Mouse (Mus musculus): ENCODE data around the gene Psd4. TPM values are rescaled to one million over a fixed set of nuclear protein-coding genes. Genes with fewer than 3 reads are reported as not detected.

Psd4 gene
- total RNA-seq, 2 experiments from 2014 or later, result 1.7 to 2.4 TPM

DNA sequence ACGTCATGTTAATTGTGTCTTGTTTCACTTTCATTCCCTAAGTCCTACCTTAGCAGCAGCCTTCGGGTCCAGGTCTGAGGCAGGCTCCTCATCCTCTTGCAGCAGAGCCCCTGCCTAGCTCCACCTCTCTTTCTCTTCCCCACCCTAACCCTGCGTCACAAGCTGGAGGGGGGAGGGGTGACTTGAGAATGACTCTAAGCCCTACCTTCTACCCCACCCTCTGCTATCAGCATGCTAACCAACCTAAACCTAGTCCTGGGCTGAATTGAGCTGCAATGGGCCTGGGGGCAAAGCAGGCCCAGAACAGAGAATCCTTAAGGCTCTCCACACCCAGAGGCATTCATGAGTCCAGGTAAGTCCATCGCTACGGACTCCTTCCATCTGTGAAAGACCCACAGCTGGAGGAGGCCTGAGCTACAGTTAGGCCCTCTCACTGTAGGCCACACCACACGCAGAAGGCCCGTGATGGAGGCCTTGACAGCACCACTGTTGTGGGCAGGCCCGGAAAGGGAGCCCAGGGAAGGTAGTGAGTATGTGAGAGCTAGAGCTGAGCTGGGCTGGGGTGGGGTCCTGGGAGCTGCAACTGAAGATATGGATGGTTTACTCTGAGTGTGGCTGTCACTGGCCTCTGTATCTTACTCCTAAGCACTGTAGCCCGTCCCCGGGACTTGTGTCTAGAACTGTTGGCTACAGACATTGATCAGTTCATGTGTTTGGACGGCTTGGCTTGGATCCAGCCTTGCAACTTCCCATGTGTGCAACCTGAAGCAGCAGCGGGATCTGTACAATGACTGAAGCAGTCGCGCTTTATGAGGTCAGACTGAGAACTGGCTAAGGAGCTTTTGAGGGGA, 18.0 kb downstream of the Psd4 start:
- peak in 1 of 2 experiments; percentile 6 for DNase-seq (ENCODE audit: low spot score in 2 of 2)

DNA sequence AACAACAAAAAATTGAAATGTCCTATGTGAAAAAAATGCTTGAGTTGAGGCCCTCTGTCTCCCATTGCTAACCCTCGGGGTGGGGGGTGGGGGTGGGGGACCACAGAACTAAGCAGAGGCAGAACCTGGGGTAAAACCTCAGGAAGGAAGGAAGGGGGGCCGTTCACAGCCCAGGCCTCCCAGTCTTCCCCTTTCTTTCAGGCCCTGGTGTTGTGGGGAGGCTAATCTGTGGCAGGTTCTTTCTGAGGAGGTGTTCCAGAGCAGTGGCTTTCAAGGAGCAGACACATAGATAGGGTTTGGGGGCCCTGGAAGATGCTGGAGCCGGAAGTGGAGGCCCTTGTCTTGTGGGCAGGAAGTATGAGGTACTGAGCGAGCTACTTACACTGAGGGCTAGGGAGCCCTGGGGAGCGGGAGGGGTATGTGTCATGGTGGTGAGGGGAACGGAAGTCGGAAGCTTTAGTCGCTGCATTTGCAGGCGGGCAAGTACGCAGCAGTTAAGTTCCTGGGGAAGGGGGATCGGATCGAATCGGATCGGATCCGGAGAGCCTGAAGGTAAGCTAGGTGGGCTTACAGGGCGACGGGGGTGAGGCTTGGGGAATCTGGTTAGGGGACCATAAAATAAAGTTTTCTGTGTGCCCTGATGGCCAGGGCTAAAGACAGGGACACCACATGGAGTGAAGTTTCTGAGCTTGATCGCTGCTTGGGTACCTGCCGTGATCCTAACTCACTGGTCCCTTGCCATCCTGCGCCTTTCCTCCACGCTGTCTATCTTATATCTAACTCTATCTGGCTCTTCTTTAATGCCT, 19.0 kb downstream of the Psd4 start:
- peak in 1 of 2 experiments; percentile 7 for DNase-seq (ENCODE audit: low spot score in 2 of 2)

DNA sequence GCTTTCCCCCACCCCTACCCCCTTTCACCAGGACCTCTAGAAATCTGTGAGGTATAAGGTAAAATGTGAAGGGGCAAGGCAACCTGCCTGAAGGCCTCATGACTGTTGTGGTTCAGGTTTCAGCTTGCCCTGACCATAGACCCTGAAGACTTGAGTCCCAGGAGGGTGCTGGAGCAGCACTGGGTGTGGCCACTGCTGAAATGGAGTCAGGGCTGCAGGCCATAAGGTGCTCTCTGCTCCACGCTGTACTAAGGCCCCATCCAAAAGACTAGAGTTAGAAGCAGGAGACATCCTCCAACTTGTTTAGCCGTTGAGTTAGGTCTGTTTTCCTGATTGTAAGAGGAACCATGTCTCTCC, 19.6 kb downstream of the Psd4 start:
- no peak for DNase-seq (ENCODE audit: low spot score in 2 of 2)

DNA sequence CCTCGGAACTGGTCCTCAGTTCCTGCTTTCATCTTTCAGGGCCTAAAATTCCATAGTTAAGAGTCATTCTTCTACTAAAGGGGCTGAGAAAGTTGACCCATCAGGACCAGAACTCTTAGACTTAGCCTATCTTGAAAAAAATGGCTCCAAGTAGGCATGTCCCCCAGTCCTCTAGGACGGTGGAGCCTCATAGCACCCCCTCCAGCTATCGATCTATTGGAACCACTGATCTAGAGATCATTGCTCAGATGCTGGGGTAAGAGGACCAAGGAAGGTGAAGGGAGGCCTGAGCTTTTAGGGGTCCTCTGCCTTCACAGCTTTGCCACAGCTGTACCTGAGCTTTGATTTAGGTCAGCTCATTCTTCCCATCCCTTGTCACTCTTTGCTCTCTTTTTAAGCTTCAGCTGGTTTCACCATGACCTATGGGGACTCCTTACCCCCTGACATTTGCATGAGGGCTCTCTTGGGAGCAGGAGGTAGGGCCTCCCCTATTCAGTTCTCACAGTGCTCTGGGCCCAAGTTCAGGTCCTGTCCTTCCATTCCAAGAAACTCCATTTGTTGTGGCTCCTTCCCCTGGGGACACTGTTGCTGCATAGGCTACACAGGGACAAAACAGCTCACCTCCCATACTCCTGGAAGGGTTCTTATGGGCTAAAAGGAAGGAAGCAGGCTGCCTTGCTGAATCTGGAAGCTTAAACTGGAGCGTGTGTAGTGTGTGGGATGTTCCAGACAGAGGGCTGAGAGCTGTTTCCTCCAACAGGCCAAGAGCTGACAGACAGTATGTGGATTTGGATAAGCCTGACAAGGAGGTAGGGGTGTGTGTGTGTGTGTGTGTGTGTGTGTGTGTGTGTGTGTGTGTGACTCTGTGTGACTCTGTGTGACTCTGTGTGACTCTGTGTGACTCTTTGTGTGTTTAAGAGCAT, 20.2 kb downstream of the Psd4 start:
- DNase-seq (ENCODE audit: low spot score in 2 of 2), result peak in 1 of 2 experiments; percentile 2

DNA sequence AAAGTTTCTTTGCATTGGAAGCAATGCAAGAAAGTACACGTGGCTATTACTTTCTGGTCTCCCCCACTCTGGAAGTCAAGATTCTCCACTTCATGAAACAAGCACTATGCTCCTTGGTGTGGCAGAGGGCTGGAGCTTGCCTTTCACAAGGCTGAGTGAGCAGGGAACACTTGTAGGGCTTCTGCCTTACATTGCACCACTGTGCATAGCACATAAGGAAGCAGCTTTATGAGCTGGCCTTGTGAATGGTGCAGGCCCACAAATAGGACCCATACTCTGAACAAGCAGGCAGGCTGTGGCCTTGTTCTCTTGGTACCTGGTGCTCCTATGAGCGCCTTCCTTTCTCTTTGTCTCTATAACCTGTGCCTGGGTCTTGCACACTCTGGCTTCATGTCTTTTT, 25.9 kb downstream of the Psd4 start:
- peak in 1 of 2 experiments; percentile 1 for DNase-seq (ENCODE audit: low spot score in 2 of 2)

DNA sequence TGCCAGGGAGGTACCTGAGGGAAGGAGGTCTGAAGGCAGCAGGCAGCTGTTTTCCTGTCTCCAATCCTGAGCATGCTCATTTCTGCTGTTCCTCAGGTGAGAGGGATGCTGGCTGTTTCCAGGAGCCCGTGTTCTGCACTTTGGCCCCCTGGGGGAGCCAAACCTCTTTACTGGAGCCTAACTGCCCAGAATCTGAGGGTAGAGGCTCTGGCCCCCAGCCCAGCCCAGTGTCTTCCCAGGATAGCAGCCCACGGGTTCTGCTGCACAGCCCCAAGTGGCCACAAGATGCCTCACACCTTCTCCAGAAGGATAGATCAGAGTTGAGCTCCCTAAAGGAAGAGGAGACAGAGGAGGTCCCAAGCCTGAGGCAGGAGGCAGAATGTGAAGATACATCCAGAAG, 29.7 kb downstream of the Psd4 start:
- no peak for DNase-seq (ENCODE audit: low spot score in 2 of 2)

DNA sequence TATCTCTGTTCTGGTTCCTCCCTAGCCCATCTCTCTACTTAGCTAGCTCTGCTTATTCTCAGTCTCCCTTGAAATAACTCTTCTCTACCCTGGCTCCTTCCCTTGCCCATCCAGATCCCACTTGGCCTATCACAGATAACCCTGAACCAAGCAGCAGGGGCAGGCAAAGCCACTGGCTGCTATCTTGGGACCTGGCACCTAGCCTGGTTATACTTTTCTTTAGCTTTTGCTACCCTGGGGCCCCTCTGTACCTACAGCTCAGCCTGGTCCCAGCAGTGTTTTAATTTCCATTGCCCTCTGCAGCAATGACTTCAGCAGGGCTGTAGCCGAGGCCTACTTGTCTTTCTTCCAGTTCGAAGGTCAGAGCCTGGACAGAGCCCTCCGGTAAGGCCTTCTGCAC, 33.3 kb downstream of the Psd4 start:
- DNase-seq (ENCODE audit: low spot score in 2 of 2), result no peak

DNA sequence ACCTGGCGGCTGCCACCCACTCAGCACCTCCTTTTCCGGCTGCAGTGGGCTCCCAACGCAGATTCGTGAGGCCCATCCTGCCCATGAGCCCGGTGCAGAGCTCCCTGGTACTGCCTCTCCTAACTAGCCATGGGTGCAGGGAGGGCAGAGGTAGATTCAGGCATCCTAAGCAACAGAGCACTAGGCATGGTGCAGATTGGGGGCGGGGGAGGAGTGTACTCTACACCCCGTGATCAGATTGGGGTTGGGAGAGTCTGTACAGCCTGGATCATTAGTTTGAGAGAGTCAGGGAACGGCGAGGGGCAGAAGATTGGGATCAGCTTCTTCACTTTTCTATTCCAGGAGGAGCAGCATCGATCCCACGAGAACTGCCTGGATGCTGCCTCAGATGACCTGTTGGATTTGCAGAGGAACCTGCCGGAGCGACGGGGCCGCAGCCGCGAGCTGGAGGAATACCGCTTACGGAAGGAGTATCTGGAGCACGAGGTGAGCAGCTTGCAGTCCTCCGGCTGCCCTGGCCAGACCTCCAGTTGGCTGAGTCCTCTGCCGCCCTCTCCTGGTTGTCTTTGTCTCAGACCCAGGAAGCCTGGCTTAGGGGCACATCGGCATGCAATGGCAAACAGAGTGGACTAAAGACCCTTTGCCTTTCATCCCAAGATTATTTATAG, 38.1 kb downstream of the Psd4 start:
- DNase-seq (ENCODE audit: low spot score in 2 of 2), result peak; percentile 44 to 78

DNA sequence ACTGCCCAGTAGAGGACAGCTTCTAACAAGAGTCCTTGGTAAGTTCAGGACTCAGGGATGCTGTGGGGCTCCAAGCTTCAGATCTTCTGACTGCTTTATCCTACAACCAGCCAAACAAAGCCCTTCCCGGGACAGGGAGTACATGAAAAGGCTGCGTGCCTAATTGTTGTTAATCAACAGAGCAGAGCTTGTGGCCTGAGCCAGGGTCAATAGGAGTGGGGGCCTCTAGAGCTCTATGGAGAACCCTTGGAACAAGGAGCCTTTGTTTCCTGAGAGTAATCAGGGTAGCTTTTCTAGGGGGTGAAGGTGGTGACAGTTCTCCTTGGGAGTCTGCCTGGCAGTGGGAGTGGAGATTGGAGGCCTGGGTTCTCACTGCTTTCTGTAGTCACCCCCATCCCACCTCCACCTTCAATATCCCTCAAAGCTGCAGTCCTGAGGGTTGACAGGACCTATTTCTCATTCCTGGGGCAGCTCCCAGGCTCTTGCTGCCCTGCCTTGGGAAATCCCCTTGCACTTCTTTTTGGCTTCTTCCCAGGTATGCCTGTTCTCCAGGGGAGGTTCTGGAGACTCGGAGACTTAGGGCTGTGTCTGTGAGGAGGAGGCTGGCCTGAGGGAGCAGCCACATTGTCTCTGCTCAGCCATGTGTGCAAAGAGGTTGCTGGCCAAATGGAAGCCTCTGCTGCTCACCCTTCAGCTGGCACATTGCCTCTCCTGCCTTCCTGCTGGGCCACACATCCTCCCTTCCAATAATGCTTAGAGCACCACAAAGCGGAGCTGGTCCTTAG, 40.5 kb downstream of the Psd4 start:
- no peak for DNase-seq (ENCODE audit: low spot score in 2 of 2)

DNA sequence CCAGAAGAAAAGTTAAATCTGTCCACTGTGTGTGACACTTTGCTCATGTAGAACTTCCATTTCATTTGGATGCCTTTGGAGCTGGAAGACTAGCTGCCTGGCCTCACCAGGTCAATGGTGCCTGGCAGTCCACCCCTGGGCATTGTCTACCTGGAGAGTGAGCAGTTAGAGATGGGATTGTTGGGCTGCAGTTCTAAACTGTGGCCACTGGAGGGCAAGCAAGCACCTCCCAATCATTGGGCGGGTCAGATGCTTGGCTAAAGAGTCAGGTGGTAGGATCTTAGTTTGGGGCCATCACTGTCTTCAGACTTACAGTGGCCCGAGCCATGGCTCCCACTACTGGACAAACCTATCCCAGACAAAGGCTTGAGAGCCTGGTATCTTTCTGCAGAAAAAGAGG, 41.8 kb downstream of the Psd4 start:
- DNase-seq (ENCODE audit: low spot score in 2 of 2), result peak; percentile 33 to 46

DNA sequence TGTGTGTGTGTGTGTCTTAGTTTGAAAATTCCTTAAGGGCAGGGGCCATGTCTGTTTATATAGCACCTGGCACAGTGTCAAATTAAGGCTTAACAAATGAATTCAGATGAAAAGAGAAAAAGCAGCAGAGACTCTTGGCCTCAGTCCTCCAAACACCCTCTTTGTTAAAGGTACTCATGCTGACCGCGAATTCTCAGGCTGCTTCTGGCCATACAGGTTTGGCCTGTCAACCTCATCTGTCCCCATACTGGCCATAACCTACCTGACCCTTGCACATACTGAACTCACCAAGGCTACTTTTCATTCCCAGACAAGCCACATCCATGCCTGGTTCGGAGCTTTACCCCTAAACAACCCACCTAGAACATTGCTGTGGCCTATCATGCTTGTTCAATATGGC, 45.8 kb downstream of the Psd4 start:
- no peak for DNase-seq (ENCODE audit: low spot score in 2 of 2)

DNA sequence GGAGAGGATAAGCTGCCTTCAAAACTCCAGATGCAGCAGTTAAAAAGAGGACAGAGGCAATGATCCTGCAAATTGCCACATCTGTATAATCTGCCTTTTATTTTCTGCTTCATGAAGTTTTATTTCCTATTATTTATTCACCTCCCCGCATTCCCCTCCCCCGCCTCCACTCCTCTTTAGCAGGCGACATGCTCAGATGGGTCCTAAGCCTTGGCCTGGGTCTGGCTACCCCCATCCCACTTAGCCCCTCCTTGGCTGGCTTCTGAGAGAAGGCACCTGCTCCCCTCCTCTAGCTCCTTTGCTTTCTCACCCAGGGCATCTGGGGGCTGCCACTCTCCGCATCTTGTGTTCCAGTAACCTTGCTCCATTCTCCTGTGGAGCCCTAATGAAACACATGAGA, 46.3 kb downstream of the Psd4 start:
- no peak for DNase-seq (ENCODE audit: low spot score in 2 of 2)

DNA sequence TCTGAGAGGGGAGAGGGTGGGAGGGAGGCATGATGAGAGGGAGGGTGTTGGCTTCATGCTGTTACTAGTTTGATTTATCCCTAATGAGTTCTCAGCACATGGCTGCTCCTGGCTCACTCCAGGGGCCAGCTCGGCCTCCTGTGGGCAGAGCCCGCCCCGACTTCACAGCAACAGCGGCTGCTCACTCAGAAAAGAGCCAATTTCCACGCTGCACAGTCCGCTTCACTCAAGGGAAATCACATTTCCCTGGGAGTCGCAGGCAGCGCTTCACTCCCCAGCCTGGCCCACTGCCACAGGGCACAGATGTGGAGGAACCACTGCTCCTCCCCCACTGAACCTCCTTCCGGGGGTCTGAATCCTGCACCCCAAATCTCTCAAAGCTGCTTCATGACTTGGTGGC, 49.3 kb downstream of the Psd4 start:
- DNase-seq (ENCODE audit: low spot score in 2 of 2), result peak in 1 of 2 experiments; percentile 22

DNA sequence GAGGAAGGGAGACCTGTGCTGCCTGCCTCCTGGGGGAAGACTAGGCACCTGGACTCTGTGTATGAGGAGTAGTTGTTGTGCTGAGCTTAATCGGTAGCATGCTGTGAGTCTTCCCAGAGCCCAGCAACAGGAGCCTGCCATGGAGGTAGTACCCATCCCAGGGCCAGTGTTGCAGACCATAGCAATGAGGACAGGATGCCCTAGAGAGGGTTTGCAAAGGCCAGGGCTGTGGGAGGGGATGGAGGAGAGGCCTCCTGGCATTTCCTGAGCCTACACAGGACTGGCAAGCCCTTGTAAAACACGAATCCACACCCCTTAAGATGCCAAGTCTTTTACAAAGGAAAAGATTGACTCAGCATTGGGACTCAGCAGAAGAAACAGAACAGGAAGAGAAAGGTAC, 49.7 kb downstream of the Psd4 start:
- DNase-seq (ENCODE audit: low spot score in 2 of 2), result no peak

DNA sequence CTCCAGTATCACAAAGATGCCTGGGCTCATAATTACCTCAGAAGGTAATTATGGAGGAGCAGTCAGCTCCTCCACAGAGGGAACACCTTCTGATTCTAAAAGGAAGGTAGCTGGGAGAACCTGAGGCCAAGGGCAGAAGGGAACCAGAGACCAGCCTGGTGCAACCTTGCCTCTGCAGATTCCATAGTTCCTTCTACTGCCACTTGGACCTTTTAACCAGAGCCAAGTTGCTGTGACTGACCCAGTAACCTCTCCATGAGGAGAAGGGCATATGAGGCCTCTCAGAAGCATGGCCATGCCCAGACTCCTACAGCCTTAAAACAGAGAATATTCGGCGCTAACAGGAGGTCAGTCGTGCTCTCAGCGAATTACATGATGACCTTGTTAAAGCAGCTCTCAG, 50.2 kb downstream of the Psd4 start:
- no peak for DNase-seq (ENCODE audit: low spot score in 2 of 2)

DNA sequence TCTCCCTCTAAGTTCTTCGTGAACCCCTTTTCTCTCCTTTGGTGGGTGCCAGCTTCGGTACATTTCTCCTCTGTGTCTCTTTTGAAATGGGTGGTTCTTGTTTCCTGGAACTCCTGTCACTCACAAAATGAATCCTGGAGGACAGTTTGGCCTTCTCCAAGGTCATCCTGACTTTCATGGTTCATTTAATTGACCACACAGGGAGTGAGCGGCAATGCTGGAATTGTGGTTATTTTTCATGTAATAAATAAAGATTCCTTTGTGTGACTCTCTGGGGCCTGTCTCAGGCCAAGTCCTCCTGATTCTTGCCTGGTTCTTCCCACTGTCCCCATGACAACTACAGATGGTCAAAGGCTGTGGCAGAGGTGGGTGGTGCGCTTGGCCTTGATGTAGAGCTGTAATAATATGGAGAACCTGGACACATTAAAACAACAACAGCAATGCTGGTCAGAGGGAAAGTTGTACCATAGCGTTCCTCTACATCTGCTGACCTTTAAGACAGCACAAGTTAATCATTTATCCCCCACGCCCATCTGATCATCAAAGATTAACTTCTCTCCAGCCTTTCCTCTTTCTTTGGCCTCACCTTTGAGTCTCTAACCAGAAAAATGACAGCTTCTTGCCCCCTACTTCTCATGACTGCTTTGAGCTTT, 54.0 kb downstream of the Psd4 start:
- DNase-seq (ENCODE audit: low spot score in 2 of 2), result no peak

DNA sequence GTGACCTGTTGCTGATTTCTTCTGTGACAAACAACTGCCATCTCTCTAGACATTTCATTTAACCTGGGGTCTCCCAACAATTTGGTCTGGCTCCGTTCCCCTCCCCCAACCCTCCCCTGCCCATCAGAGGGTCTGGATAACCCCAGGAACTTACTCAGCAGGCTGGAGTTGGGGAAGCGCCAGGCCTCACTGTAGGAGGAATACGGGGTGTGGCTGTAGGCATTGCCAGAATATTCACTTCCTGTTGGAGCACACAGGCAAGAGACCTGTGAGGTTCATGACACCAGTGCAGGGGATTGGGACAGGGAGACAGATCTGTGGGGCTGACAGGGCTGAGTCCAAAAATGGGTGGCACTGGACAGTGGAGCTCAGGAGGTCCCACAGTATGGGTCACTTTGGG, 55.4 kb downstream of the Psd4 start:
- no peak for DNase-seq (ENCODE audit: low spot score in 2 of 2)

DNA sequence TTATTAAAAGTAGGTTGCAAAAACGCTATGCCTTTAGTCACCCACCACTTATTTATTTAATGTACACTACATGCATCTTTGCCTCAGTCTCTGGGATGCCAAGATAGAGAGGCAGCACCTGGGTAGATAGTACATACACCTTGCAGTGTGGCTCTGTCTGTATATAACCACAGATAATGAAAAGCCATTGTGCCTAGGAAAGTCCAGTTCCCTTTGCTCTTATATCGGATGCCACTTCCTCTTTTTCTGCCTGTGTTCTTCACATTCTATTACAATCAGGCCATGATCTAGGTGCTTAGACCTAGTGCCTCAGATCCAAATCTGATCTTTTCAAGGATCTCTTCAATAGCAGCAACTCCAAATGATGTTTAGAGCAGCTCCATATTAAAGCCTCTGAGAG, 58.2 kb downstream of the Psd4 start:
- DNase-seq (ENCODE audit: low spot score in 2 of 2), result no peak

DNA sequence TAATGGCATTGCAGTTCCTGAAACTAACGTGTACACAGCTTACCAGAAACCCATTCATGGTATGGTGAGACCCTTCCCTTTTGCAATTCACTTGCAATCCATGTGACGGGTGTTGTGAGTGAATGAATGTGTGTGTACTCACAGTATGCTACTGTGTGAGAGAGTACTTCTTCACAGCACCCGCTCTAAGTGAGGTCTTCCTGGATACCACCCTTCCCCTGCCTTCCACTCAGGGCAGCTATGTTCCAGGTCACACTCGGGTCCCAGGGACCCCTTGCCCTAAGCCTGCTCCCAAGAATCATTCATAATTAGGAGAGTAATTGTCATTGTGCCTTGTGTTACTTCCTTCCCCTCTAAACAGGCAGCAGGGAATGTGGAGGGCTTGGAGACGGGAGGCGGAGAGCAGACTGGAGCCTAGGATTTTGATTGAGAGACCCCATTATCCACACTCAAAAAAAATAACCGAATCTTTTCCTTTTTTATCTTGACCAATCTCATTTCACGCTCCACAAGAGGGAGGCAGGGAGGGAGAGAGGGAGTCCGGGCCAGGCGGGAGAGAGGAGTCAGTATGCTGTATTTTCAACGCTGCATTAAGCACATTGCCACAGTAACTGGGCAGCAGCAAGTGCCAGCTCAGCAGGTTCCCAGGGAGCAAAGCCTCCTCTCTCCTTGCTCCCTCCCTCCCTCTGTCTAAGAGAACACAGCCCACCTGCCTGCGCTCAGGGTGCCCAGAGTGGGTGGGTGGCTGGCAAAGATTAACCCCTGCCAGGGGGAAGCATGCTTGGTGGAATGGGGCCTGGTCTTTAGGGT, 60.7 kb downstream of the Psd4 start:
- no peak for DNase-seq (ENCODE audit: low spot score in 2 of 2)
